Mouse (Mus musculus) gastrocnemius, postnatal 25 days (tissue): Measurements from ENCODE around the gene Sphk1. TPM values are rescaled to one million over a fixed set of nuclear protein-coding genes. Genes with fewer than 3 reads are reported as not detected.

ENCODE experiments used
- DNase-seq: peaks from one replicate; pipeline ENCODE4 v3.0.0; 2022
- total RNA-seq, 2 experiments: library from RNA; stranded (reverse); gene quantifications; 1 replicate in 1 of 2; 2 replicates in 1 of 2; pipeline ENCODE4 v1.2.3; 2021

Gene Sphk1
- total RNA-seq, 2 experiments from 2014 or later: 0.94 to 2.0 TPM

DNA sequence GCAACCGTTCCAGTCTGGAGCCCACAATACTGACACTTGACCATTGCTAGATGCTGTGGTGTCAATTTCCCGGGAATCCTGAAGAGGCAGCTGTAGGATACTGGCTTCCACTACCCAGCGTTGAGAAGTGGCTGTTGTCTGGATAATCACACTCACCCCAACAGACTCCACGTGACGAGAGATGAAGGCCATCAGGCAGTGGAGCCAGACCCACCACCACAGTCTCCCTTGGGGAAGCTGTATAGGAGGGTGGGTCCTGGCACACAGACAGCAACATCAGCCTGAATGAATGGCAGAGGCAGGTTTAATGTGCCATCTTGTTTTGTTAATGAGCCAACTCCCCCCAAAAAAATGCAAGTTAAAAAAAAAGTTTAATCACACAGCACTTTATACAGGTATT, 6.7 kb downstream of the Sphk1 start:
- no peak for DNase-seq

DNA sequence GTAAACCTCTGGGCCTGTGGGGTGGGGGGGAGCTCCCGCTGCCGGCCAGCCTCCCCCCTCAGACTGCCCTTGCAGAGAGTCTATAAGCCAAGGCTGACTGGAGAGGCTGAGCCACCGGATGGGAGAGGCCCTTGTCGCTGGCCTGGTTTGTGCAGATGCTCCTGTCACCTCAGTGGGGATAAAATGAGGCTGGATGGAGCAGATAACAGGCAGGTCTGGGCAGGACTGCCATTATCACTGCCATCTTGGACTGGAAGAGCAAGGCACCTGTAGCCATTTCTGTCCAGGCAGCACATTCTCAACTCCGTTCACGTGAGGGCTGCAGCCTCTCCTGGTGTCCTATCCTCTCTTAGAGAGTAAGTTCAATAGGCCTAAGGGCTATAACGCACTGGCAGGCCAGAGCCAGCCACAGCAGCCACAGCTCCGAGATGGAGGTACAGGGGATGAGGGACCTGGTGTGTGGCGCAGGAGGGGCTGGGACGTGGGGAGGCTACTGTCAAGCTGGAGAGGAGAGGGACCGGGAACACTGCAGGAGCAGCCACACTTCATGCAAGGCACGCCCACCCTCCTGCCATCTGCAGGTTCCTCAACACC, 7.5 kb downstream of the Sphk1 start:
- DNase-seq: no peak

DNA sequence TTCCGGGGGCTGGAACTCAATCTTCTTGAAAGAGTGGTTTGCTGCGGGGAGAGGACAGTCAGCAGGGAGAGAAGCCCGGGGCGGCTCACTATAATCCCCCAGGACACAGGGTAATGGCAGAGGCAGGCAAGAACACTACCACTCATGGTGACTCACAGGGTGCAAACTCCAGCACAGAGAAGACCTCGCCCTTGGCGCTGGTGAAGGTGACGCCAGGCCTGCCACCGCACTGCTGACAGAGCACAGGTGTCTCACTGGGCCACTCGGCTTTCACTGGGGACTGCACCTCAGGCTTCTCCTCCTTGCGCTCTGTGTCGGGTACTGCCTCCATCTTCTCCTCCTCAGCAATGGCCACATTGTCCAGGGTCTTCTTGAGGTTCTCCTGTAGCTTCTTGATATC, 10.5 kb downstream of the Sphk1 start:
- DNase-seq: no peak

DNA sequence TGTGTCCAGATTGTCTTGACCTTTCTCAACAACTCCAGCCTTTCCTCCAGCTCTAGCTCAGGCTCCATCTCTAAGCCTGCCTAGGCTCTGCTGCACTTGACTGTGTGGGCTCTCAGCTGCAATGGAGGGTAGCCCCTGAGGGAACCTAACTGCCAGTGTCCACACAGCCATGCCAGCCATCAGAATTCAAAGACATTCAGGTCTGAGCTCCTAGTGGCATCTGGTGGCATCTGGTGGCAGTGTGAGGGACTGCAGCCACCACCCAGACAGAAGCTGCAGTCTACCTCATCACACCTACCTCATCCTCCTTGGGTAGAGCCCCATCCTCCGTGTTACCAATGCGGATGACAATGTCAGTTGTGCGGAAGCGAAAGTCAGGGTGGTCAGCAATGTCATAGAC, 12.4 kb downstream of the Sphk1 start:
- no peak for DNase-seq

DNA sequence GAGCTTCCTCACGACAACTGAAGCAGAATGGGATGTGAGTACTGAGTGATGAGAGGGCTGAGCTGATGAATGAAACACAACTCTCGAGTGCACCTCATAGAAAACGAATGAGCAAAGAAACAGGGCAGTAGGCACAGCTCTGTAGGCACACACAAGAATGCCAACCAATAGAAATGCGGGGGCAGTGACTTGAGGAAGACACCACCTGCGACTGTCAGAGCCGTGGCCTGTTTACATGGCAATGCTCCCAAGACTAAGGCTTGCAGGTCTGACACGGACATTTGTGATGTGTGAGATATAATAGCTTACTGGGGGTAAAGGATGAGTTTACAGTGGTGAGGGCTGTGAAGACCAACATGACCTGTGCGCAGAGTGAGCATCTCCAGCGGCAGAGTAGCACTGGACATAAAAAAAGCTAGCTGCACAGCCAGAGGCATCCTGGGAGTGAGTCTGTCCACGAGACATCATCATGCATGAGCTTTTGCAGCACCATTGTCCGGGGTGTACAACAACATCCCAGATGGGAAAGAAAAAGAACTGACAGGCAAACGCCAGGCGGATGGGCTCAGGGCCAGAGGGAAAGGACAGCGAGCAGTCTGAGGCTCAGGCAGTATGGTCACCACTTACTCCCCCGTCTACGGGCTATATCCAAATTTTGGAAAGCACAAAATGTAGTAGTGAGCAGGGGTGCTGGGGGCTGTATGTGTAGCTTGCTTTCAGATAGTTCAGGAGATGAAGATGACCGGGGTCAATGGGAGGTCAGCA, 16.8 kb downstream of the Sphk1 start:
- DNase-seq: no peak

DNA sequence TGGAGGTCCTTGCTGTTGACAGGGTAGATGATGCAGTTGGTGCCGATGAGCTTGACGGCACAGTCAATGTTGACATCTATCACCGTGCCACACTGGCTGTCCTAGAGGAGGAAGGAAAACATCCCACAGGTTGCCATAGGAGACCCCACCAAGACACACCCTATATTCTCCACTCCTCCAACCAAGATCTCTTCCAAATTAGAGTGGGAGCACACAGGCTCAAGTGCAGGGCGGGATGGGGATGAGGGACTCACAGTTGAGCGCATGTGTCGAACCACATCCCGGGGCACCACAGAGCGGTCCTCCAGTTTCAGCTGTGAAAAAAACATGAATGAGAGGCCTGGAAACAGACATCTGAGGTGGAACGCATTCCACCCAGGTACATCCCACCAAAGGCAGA, 18.1 kb downstream of the Sphk1 start:
- DNase-seq: no peak

DNA sequence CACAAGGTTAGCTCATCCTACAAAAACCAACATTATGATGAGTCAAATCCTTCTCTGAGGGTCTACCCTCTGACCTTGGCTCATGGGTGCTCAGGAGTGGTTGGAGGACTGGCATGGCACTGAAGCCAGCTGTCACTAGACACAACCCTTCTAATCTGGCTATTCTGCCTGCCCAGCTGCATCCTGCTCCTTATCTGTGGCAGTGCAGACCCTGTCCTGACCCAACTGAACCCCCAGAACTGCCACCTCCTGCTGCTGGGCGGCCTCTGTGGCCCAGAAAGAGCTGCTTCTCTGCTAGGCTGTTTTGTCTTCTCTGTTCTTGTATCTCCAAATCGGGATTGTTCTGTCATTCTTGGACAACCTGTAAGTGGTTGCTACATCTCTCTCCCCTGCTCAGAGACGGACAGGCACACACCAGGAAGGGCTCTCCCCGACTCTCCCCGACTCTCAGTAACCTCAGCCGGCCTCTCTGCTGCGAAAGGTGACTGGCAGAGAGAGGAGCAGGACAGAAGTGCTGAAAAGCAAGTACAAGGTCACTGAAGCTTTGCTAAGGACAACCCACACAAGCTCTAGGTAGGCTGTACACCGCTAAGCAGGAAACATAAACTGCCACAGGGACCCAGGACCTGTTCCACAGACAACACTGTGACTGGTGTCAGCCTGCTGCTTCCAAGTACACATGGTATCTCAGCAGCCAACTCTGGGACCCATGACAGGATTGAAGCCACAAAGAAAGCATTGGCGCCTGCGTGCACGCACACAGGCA, 18.7 kb downstream of the Sphk1 start:
- no peak for DNase-seq

DNA sequence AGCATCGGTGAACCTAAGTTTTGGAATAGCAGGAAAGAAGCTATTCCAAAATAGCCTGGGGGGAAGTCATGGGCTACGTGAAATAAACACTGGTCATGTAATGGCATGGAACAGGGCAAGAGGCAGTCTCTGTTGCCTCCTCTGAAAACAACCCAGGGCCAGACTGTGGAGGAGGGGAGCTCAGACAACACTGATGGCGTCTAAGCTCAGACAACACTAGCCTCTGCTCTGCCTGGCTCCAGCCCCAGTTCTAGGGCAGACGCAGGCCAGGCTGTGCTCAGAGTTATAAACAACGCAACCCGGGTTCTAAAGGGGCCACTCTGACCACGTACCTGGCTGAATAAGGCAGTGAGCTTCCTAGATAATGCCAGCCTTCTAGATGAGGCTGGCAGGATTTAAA, 20.0 kb downstream of the Sphk1 start:
- no peak for DNase-seq

DNA sequence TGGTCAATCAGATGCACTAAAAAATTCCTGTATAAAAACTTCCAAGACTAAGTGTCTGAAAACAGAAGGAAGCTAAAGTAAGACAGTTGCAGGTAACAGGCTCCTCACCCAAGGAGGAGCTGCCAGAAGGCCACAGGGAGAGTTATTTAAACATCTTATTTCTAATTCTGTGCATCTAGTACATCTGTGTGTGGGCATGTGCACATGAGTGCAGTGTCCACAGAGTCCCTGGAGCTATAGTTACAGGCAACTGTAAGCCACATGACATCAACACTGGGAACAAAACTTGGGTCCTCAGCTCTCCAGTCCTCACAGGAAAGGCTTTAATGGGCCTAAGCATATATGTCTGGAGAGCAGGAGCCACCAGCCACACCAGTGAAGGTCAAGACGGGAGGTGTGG, 21.5 kb downstream of the Sphk1 start:
- DNase-seq: no peak

DNA sequence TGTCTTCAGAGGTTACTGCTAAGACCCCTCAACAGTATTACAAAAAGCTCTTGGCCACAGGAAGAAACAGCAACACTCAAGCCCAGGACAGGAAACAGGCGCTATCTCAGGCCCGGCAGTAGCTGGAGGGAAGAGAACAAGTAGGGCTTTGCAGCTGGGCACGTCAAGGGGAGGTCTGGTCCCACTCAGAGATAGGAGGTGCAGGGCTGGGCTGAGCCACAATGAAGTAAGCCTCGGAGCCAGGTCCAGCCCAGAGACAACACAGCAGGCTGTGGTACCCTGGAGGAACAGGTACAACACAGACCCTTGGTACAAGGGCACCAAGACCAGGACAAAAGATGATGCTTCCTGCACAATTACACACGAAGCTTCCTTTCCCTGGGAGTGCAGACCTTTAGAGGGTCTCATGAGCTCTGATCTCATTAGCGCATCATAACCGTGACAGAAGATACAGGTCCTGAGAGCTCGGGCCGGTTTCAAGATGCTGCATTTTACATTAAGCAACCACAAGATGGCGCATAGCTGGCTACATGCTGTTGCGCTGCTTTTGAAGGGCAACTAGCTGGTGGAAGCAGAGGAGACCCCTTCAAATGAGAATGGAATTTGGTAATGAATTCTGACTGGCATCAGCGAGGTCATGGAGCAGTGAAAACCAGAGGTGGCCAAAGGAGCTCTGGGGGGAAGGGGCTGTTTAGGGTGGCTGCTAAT, 23.6 kb downstream of the Sphk1 start:
- no peak for DNase-seq

DNA sequence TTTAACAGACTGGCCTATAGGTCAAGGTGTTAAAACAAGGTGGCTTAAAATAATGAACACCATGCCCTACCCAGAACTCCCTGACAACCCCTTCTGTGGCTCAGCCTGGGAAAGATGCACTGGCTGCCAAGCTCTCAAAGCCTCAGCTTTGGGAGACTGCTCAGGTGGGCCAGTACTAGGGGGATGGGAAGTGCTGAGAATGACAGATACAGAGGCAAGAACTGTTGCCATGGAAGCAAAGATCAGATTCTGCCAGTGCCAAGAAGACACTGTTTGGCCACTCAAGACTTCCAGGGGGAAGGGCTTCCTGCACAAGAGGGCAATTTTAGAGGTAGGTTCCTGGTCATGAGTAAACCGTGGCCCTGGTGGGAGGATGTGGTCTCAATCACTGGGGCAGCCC, 24.8 kb downstream of the Sphk1 start:
- DNase-seq: no peak

DNA sequence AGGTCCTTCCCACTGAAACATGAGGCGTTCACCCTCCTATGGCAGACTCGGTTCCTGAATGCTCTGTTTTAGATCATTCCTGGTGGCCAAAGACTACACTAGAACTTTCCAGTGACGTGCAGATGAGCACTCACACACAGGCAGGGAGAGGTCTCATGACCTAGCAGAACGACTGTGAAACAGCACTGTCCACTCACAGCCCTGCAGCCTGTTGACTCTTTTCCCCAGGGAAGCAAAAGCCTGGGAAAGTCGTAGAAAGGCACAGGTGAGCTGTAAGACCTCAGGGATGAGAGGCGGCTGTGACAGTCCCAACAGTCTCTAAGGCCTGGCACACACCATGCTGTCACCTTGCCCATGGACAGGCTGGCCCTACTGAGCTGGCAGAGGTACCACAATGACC, 25.6 kb downstream of the Sphk1 start:
- DNase-seq: no peak

DNA sequence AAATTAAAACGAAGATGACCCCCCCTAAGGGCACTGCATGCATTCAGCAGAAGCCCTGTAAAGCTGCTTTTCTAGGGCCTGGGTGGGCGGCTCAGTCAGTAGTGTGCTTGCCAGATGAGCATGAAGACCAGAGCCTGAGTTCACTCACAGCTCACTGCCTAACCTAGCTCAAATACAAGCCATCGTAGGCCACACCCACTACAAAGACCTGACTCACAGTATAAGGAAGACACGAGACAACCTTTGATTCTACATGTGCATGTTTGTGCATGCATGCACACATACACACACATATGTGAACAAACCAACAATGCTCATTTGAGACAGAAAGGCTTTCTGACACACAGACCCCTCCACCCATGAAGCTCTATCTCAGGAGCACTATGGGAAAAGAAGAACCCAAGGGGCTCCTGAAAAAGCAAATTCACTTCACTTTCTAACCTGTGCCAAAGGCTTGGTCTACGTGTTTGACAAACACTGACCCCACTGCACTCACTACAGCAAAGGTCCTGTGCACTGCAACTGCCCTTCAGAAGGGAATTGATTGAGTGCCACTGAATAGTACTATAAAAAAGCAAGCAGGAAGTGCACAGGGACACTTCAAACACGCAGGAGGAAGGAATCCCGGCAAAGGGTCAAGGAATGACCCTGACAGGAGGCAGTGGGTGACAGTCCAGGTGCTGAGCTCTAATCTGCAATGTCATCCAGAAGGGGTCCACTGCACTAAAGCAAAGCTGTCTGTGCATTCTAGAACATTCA, 34.7 kb downstream of the Sphk1 start:
- no peak for DNase-seq

DNA sequence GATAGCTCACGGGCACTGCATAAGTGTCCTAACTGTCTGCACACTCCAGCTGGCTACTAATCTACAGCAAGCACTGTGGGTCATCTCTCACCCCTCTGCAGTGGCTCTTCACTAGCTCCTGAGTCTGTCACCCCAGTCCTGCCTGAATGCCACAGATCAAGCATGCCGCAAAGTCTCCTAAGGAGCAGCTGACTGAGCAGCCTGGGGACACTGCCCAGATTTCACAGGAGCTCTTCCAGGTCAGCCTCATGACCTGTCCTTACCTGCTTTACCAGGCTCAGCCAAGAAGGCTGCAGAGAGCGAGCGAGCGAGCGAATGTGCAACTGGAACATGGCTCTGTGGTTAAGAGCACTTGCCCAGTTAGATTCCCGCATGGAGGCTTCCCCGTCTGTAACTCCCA, 36.8 kb downstream of the Sphk1 start:
- no peak for DNase-seq

DNA sequence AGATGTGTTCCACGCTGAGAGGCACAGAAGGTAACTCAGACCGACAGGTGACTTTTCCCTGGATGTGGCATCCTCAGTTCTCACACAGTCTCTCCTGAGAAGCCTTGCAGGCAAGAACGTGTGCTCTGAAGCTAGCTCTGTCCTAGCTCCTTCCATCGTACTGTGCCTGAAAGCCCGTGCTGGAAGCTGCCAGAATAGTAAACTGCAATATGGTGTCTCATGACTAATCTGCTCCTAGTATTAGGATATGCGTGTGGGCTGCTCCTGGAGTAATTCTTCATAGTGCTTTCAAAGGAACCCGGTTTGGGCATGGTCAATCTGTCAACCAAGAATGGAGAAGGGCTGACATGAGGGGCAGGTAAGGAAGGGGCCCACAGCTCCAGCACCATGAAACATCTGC, 40.1 kb downstream of the Sphk1 start:
- DNase-seq: no peak

DNA sequence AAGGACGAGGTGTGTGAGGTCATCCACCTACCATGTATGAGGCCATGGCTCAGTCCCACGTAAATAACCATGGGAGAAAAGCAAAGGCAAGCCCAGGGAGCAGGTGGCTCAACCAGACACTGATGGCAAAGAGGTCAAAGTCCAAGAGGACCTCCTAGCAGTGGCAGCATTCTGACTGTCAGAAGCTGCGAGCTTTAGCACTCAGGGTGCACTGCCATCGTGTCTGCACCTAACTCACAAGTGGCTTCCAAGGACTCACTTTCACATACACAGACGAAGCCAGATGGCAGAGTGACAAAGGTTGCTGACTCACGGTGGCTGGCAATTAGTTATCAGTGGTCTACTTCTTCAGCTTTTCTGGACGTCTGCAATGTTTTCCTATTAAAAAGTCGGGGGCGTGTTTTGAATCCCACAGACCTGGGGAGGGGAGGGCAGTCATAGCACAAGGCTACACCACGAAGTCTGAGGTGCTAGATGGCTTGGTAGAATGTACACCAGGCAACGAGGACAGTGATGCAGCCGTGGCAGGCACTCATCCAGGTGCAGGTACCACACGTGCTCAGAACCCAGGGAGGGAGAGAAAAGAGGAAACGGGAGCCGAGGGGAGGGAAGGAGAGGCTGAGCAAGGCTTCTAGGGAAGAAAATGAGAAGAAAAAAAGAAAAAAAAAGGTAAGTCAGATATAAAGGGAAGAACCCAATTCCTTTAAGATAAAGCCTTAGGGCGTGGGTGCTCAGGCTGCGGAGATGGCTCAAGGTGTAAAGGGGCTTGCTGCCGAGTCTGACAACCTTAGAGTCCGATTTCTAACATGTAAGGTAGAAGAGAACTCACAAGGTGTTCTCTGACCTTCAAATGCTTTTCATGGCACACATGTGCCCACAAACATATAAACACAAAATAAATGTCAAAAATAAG, 41.3 kb downstream of the Sphk1 start:
- no peak for DNase-seq

DNA sequence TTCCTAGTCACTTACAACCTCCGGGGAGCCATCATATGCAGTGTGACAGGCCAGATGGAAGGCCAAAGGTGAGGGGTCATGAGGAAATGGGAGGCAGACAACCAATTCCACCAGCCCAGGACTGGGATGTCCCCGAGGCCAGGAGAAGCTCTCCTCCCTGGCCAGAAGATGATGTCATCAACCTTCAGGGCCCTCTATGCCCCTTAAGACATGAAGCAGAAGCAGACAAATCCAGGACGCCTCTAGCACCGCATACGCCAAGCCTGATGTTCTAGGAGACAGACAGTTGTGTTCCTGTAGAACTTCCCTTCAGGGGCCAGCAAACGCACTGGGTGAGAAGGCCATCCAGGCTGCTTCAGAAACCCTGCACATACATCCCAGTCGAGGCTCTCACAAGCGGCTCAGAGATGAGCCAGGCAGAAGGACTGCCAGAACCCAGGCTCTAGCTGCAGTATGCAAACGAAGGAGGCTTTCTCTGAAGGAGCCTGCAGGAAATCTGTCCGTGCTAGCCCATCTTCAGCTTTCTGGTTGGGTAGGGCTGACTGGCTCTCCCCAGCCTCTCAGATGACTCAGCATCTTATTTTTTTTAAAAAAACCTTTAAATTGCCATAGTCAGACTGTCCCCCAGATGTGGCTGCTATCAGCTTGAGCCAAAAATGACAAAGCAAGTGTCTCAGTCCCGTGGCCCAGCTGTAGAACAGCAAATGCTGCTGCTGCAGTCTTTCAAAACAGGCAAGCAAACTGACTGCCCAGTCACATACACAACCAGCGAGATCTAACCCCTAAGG, 42.2 kb downstream of the Sphk1 start:
- no peak for DNase-seq

DNA sequence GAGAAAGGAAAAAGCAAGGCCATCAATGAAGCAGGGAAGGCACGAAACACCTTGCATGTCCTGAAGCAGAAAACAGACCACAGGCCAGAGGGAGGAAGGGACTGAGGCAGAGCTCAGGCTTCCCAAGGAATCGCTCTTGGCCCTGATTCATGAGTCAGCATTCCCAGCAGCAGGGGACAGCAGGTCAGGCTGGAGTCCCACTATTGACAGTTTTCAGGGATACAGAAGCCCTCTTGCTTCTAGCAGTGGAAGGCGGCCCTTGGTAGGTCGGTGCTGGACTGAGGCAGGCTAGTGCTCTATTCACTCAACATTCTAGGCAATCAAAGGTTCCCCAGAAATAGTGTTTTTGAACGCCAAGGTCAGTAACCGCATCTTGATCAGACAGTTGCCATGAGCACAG, 43.8 kb downstream of the Sphk1 start:
- no peak for DNase-seq

DNA sequence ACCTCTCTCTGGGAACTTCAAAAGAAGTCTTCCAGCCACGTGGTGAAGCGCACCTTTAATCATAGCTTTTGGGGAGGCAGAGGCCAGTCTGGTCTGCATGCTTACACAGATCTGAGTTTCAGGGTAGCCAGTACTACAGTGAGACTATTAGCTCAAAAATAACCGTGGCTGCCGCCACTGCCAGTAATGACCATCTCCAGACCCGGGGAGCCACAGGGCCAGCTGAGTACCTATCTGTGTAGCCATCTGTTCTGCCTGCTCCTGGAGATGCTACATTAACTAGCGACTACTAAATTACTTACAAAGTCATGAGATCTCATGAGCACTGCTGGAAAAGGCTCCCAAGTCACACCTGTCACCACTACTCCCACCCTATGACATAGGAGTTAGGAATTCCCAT, 44.3 kb downstream of the Sphk1 start:
- no peak for DNase-seq

DNA sequence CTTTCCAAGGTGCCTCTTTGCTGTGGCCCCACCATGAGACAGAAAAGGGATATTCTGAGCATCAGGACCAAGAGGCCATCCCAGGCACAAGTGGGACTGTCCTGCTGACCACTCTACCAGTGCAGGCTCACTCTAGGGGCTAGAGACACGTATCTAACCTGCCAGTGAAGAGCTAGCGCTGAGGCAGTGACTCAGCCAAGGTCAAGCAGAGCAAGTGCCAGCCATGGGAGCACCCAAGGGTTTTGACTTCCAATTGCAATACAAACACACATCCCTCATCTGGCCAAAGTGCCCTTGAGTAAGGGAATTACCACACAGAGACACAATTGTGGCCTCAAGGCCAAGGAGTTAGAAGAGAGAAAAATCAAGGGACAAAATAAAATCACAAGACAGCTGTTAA, 44.7 kb downstream of the Sphk1 start:
- no peak for DNase-seq
